31 mouse cellular contexts compared by ENCODE assay signal in the genomic region with DNA sequence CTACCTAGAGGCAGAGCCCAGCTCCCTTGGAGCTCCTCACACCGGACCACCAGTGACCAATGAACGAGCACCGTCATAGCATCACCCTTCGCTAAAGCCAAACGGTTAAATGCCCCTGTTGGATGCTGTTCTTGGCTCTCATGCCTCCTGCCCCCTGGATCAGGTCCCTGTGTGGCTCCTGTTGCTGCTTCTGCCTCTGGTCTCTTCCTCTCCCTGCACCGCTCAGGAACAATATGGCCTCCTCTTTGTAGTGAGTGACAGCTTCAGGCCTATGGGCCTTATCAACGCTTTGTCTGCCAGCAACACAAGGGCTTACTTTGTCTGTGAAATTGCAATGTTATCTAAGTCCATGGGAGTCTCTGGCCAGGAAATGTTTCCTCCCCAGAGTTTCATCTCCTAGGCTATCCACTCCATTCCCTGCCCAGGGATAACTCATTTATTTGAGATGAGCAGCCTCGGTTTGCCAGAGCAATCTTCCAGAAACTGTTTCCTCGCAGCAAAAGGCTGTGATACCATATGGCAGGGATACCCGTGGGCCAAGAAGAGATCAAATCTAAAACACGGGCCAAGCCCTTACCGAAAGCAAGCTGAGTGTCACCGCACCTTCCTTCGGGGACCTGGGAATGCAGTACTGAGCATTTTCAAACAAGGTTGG. TPM values are rescaled to one million over a fixed set of nuclear protein-coding genes. Genes with fewer than 3 reads are reported as not detected.
A peak's percentile ranks its signal among the peaks of the same experiment; 100 is the strongest.
DNase-seq lines count a peak whose midpoint lies in the region; ATAC-seq and TF ChIP-seq lines count a peak whose summit lies in the region.
"Had no signal": no experiment of that assay in that cellular context is flagged by ENCODE, and none has a peak within 500 bp of the region (broad histone marks: within the 10 kb centered on the region; RNA-seq: fewer than 3 reads in every experiment).

No protein-coding gene starts in this region.

- TF ChIP-seq CTCF in hindbrain, postnatal 0 days (IDR thresholded peaks at IDR 0.05; ENCODE audit: low read depth): no peak
- no peak for TF ChIP-seq CTCF in cerebellum, adult 2 months (IDR thresholded peaks at IDR 0.05; ENCODE audit: borderline replicate concordance, insufficient read depth, low read depth, low read length)

- H3K4me2 ChIP-seq in hindbrain, postnatal 0 days (ENCODE audit: low read depth, low read length): no peak overlapping the region
- no peak overlapping the region for H3K4me2 ChIP-seq in hindbrain, embryonic 13.5 days
- H3K4me2 ChIP-seq: embryonic facial prominence, embryonic 13.5 days; heart, embryonic 11.5 days; hindbrain, embryonic 15.5 days; kidney, embryonic 15.5 days; limb, embryonic 13.5 days; liver, embryonic 11.5 days; lung, embryonic 15.5 days; midbrain, embryonic 15.5 days had no signal

- no peak for ATAC-seq in hindbrain, postnatal 0 days
- no peak for ATAC-seq in hindbrain, embryonic 13.5 days (ENCODE audit: low FRiP score)
- ATAC-seq: midbrain, embryonic 15.5 days had no signal

- 0 out of 2 replicates have a peak, but pooled peaks have one; percentile 8 for TF ChIP-seq POLR2A in cerebellum, adult 2 months (IDR thresholded peaks at IDR 0.05; ENCODE audit: borderline replicate concordance, insufficient read depth, low read length)

- no peak overlapping the region for H3K9ac ChIP-seq in hindbrain, postnatal 0 days (replicated peaks; ENCODE audit: low read length)
- H3K9ac ChIP-seq in hindbrain, embryonic 13.5 days: no peak overlapping the region
- H3K9ac ChIP-seq: embryonic facial prominence, embryonic 13.5 days; hindbrain, embryonic 15.5 days; kidney, embryonic 15.5 days; limb, embryonic 13.5 days; lung, embryonic 15.5 days; midbrain, embryonic 15.5 days had no signal

- no peaks in the 10 kb centered on the region for H3K36me3 ChIP-seq in hindbrain, postnatal 0 days (ENCODE audit: insufficient read depth, low read length)
- no peaks in the 10 kb centered on the region for H3K36me3 ChIP-seq in hindbrain, embryonic 13.5 days
- H3K36me3 ChIP-seq: forebrain, embryonic 10.5 days; kidney, embryonic 15.5 days; limb, embryonic 13.5 days; lung, embryonic 15.5 days; midbrain, embryonic 10.5 days; midbrain, embryonic 15.5 days had no signal

- no peak overlapping the region for H3K27ac ChIP-seq in hindbrain, postnatal 0 days
- H3K27ac ChIP-seq in hindbrain, embryonic 13.5 days: no peak overlapping the region
- H3K27ac ChIP-seq in cerebellum, adult 2 months (ENCODE audit: insufficient read depth, low read length): peak overlapping the region; percentile 83
- H3K27ac ChIP-seq: embryonic facial prominence, embryonic 13.5 days; forebrain, embryonic 10.5 days; hindbrain, embryonic 15.5 days; kidney, embryonic 15.5 days; limb, embryonic 13.5 days; lung, embryonic 15.5 days; midbrain, embryonic 10.5 days; midbrain, embryonic 15.5 days had no signal

- no peaks in the 10 kb centered on the region for H3K9me3 ChIP-seq in hindbrain, postnatal 0 days (ENCODE audit: low read length)
- H3K9me3 ChIP-seq in hindbrain, embryonic 13.5 days: no peaks in the 10 kb centered on the region
- H3K9me3 ChIP-seq: embryonic facial prominence, embryonic 13.5 days; forebrain, embryonic 10.5 days; hindbrain, embryonic 15.5 days; kidney, embryonic 15.5 days; limb, embryonic 13.5 days; lung, embryonic 15.5 days; midbrain, embryonic 10.5 days; midbrain, embryonic 15.5 days had no signal

- H3K4me3 ChIP-seq in hindbrain, postnatal 0 days (ENCODE audit: low read length): no peak overlapping the region
- H3K4me3 ChIP-seq in hindbrain, embryonic 13.5 days: no peak overlapping the region
- no peak overlapping the region for H3K4me3 ChIP-seq in cerebellum, adult 2 months (replicated peaks; ENCODE audit: insufficient read depth, low read depth, low read length)
- H3K4me3 ChIP-seq: embryonic facial prominence, embryonic 13.5 days; forebrain, embryonic 10.5 days; hindbrain, embryonic 15.5 days; kidney, embryonic 15.5 days; limb, embryonic 13.5 days; lung, embryonic 15.5 days; midbrain, embryonic 10.5 days; midbrain, embryonic 15.5 days had no signal

- no peaks in the 10 kb centered on the region for H3K27me3 ChIP-seq in hindbrain, postnatal 0 days (ENCODE audit: insufficient read depth, low read length)
- no peaks in the 10 kb centered on the region for H3K27me3 ChIP-seq in hindbrain, embryonic 13.5 days
- no peaks in the 10 kb centered on the region for H3K27me3 ChIP-seq in cerebellum, adult 2 months (ENCODE audit: control insufficient read depth, insufficient read depth, low read length)
- H3K27me3 ChIP-seq: embryonic facial prominence, embryonic 13.5 days; hindbrain, embryonic 15.5 days; kidney, embryonic 15.5 days; limb, embryonic 13.5 days; lung, embryonic 15.5 days; midbrain, embryonic 15.5 days had no signal

- WGBS in hindbrain, postnatal 0 days: 77% methylated on average over 14 of the region's 14 CpGs
- 92% methylated on average over 14 of the region's 14 CpGs for WGBS in hindbrain, embryonic 13.5 days
- 21% methylated on average over 14 of the region's 14 CpGs for WGBS in cerebellum, adult 2 months

- DNase-seq in hindbrain, postnatal 0 days (ENCODE audit: low spot score): peak; percentile 25
- DNase-seq in cerebellum, adult 11 months: peak; percentile 83
- peak; percentile 85 to 96 for DNase-seq in cerebellum, adult 2 months
- DNase-seq in cerebellum, postnatal 14 days: peak; percentile 76 to 89
- DNase-seq in right cerebral cortex, adult 18-20 months: no peak
- no peak for DNase-seq in urinary bladder, adult 18-20 months (ENCODE audit: low spot score in 2 of 2)
- DNase-seq in left cerebral cortex, adult 9 months (ENCODE audit: low spot score in 2 of 2): no peak
- DNase-seq: adrenal gland, postnatal 25 days; B cell, adult 2 months; embryo, embryonic 11 days; gastrocnemius, postnatal 14 days; heart, adult 18-20 months; kidney, adult 18-20 months; kidney, postnatal 25 days; layer of hippocampus, postnatal 36 days; spleen, adult 18-20 months; thymus, adult 18-20 months; thymus, postnatal 25 days had no signal

- H3K4me1 ChIP-seq in hindbrain, postnatal 0 days (ENCODE audit: insufficient read depth, low read length): no peaks in the 10 kb centered on the region
- H3K4me1 ChIP-seq in hindbrain, embryonic 13.5 days (replicated peaks): no peaks in the 10 kb centered on the region
- H3K4me1 ChIP-seq in cerebellum, adult 2 months (ENCODE audit: control insufficient read depth, insufficient read depth, low read length): peaks cover 57% of the 10 kb centered on the region
- H3K4me1 ChIP-seq: hindbrain, embryonic 15.5 days; kidney, embryonic 15.5 days; lung, embryonic 15.5 days; midbrain, embryonic 15.5 days had no signal

RNA-seq across cellular contexts. Expression of a gene that starts 25.5 kb away (rescaled TPM):
- 8.2 and 9.6 TPM in 2 replicates for total RNA-seq in hindbrain, postnatal 0 days (2014; rRNA removed)
- 2.5 and 3.4 TPM in 2 replicates for polyA plus RNA-seq in hindbrain, postnatal 0 days (2015; fragmentation: Nextera tagmentation; extraction: Ambion mirVana)
- 1.1 and 1.8 TPM in 2 replicates for polyA plus RNA-seq in hindbrain, embryonic 13.5 days (2015; fragmentation: Nextera tagmentation; extraction: Ambion mirVana)
- 80.2 and 86.8 TPM in 2 replicates for polyA plus RNA-seq in cerebellum, adult 2 months (2012; rRNA removed)
- total RNA-seq: hematopoietic stem cell, adult 5-6 weeks; neutrophil, adult 5-6 weeks had no signal

RNA-seq across cellular contexts. Expression of a gene that starts 58.7 kb away (rescaled TPM):
- 120 and 132 TPM in 2 replicates for total RNA-seq in hindbrain, postnatal 0 days (2014; rRNA removed)
- polyA plus RNA-seq in hindbrain, postnatal 0 days (2015; fragmentation: Nextera tagmentation; extraction: Ambion mirVana): 134 and 136 TPM in 2 replicates
- 75.4 and 75.8 TPM in 2 replicates for polyA plus RNA-seq in hindbrain, embryonic 13.5 days (2015; fragmentation: Nextera tagmentation; extraction: Ambion mirVana)
- polyA plus RNA-seq in cerebellum, adult 2 months (2012; rRNA removed): 501 and 528 TPM in 2 replicates

Comparison
In these comparisons a context has a peak if more than half of its experiments do, and no peak if none do; other contexts are left out.
1. DNase-seq: peak in hindbrain, postnatal 0 days (single experiment), cerebellum, adult 11 months (single experiment), cerebellum, adult 2 months (2 of 2) and cerebellum, postnatal 14 days (2 of 2); none in right cerebral cortex, adult 18-20 months (single experiment), urinary bladder, adult 18-20 months (0 of 2) and left cerebral cortex, adult 9 months (0 of 2).
2. RNA of a gene that starts 25.5 kb away (polyA plus RNA-seq): 80.2 to 86.8 TPM in cerebellum, adult 2 months; 2.5 to 3.4 TPM in hindbrain, postnatal 0 days and 1.1 to 1.8 TPM in hindbrain, embryonic 13.5 days; every median in the first group is over 10 times any median in the second.